Mouse (Mus musculus): ENCODE measurements around the gene Twsg1. TPM values are rescaled to one million over a fixed set of nuclear protein-coding genes. Genes with fewer than 3 reads are reported as not detected.
"Not testable (repeated sequence)": the region's sequence is repeated elsewhere in the genome, so short reads cannot be mapped to it uniquely, and the experiment has no call there.

Gene Twsg1
- polyA plus RNA-seq (2015; fragmentation: Nextera tagmentation; extraction: Ambion mirVana) = 58.5 and 60.7 TPM in 2 replicates

GRCm38 (mm10) chr17:65950622-65951404, at the start of gene Twsg1:
Twsg1 (minus strand) TSS chr17:65951226.
- Histone ChIP-seq H3K27me3 (no peaks in the 10 kb centered on the region), H3K4me2 (peak within 1 kb of the TSS; percentile 59), H3K36me3 (peaks cover 26% of the 10 kb centered on the region), H3K9ac (peak within 1 kb of the TSS; percentile 97), H3K9me3 (no peaks in the 10 kb centered on the region), H3K4me1 (replicated peaks) (peaks cover 19% of the 10 kb centered on the region), H3K4me3 (peak within 1 kb of the TSS; percentile 93), H3K27ac (peak within 1 kb of the TSS; percentile 90)
- under 1% methylated on average over 77 of the region's 87 CpGs for WGBS
- ATAC-seq (ENCODE audit: low FRiP score) = peak; percentile 96

- ATAC-seq (ENCODE audit: low FRiP score) = no peak
- no peak overlapping the region for H3K9ac ChIP-seq
- H3K36me3 ChIP-seq = peaks cover 34% of the 10 kb centered on the region
- H3K9me3 ChIP-seq = no peaks in the 10 kb centered on the region
- 87% methylated on average over 3 of the region's 3 CpGs for WGBS
- H3K27ac ChIP-seq = no peak overlapping the region
- H3K27me3 ChIP-seq = no peaks in the 10 kb centered on the region
- H3K4me3 ChIP-seq = no peak overlapping the region
- no peak overlapping the region for H3K4me2 ChIP-seq
- no peaks in the 10 kb centered on the region for H3K4me1 ChIP-seq (replicated peaks)
Measured at GRCm38 (mm10) chr17:65988151-65988820, 37.3 kb upstream of the Twsg1 start.

- H3K36me3 ChIP-seq = peaks cover 54% of the 10 kb centered on the region
- not testable (repeated sequence) for ATAC-seq (ENCODE audit: low FRiP score); H3K27me3 ChIP-seq
Measured at GRCm38 (mm10) chr17:65976720-65977119, 25.7 kb upstream of the Twsg1 start.

GRCm38 (mm10) chr17:65967751-65968150, 16.7 kb upstream of the Twsg1 start:
- H3K9ac ChIP-seq = no peak overlapping the region
- H3K4me3 ChIP-seq = no peak overlapping the region
- H3K9me3 ChIP-seq = no peaks in the 10 kb centered on the region
- no peak overlapping the region for H3K27ac ChIP-seq
- H3K36me3 ChIP-seq = peaks cover 22% of the 10 kb centered on the region
- ATAC-seq (ENCODE audit: low FRiP score) = no peak
- no peak overlapping the region for H3K4me2 ChIP-seq
- 66% methylated on average over 11 of the region's 11 CpGs for WGBS
- no peaks in the 10 kb centered on the region for H3K27me3 ChIP-seq
- H3K4me1 ChIP-seq (replicated peaks) = no peaks in the 10 kb centered on the region

More at GRCm38 (mm10) chr17:65976720-65977119, 25.7 kb upstream of the Twsg1 start:
- H3K9me3 ChIP-seq; H3K4me1 ChIP-seq (replicated peaks); H3K4me2 ChIP-seq; H3K4me3 ChIP-seq; H3K27ac ChIP-seq; H3K9ac ChIP-seq: not testable (repeated sequence)

- Histone ChIP-seq H3K27ac (no peak overlapping the region), H3K4me2 (no peak overlapping the region), H3K9me3 (no peaks in the 10 kb centered on the region), H3K36me3 (peaks cover 3% of the 10 kb centered on the region; the same call in 1 of the 2 replicates), H3K9ac (no peak overlapping the region), H3K4me3 (no peak overlapping the region), H3K27me3 (no peaks in the 10 kb centered on the region), H3K4me1 (replicated peaks) (no peaks in the 10 kb centered on the region)
- ATAC-seq (ENCODE audit: low FRiP score) = no peak
- WGBS = 95% methylated on average over 2 of the region's 2 CpGs
Measured at GRCm38 (mm10) chr17:65962263-65962662, 11.2 kb upstream of the Twsg1 start.

GRCm38 (mm10) chr17:65961606-65962136, 10.6 kb upstream of the Twsg1 start:
- Histone ChIP-seq H3K36me3 (no peaks in the 10 kb centered on the region), H3K27me3 (no peaks in the 10 kb centered on the region), H3K4me2 (no peak overlapping the region), H3K9me3 (no peaks in the 10 kb centered on the region), H3K4me3 (no peak overlapping the region), H3K27ac (no peak overlapping the region), H3K9ac (no peak overlapping the region), H3K4me1 (replicated peaks) (no peaks in the 10 kb centered on the region)
- 90% methylated on average over 2 of the region's 2 CpGs for WGBS
- peak; percentile 46; the same call in 1 of the 2 replicates for ATAC-seq (ENCODE audit: low FRiP score)

- H3K9ac ChIP-seq = no peak overlapping the region
Measured at GRCm38 (mm10) chr17:65959011-65959410, 8.0 kb upstream of the Twsg1 start.

GRCm38 (mm10) chr17:65958366-65958765, 7.3 kb upstream of the Twsg1 start:
- no peak overlapping the region for H3K4me2 ChIP-seq
- no peaks in the 10 kb centered on the region for H3K27me3 ChIP-seq
- no peak overlapping the region for H3K27ac ChIP-seq
- no peaks in the 10 kb centered on the region for H3K4me1 ChIP-seq (replicated peaks)
- H3K4me3 ChIP-seq = no peak overlapping the region
- ATAC-seq (ENCODE audit: low FRiP score) = no peak
- H3K9me3 ChIP-seq = no peaks in the 10 kb centered on the region
- no peak overlapping the region for H3K9ac ChIP-seq
- no peaks in the 10 kb centered on the region for H3K36me3 ChIP-seq
- 84% methylated on average over 1 of the region's 1 CpGs for WGBS

More at GRCm38 (mm10) chr17:65959011-65959410, 8.0 kb upstream of the Twsg1 start:
- no peak overlapping the region for H3K27ac ChIP-seq
- no peaks in the 10 kb centered on the region for H3K9me3 ChIP-seq
- no peaks in the 10 kb centered on the region for H3K27me3 ChIP-seq
- WGBS = 85% methylated on average over 3 of the region's 3 CpGs
- no peak for ATAC-seq (ENCODE audit: low FRiP score)
- H3K4me2 ChIP-seq = no peak overlapping the region
- H3K4me3 ChIP-seq = no peak overlapping the region
- H3K4me1 ChIP-seq (replicated peaks) = no peaks in the 10 kb centered on the region
- no peaks in the 10 kb centered on the region for H3K36me3 ChIP-seq

GRCm38 (mm10) chr17:65957782-65958325, 6.8 kb upstream of the Twsg1 start:
- WGBS = 91% methylated on average over 8 of the region's 8 CpGs
- no peak for ATAC-seq (ENCODE audit: low FRiP score)
- H3K27me3 ChIP-seq = no peaks in the 10 kb centered on the region

GRCm38 (mm10) chr17:65956993-65957781, 6.2 kb upstream of the Twsg1 start:
- 84% methylated on average over 14 of the region's 14 CpGs for WGBS
- Histone ChIP-seq H3K9me3 (no peaks in the 10 kb centered on the region), H3K27ac (no peak overlapping the region), H3K4me1 (replicated peaks) (no peaks in the 10 kb centered on the region), H3K4me2 (no peak overlapping the region), H3K4me3 (no peak overlapping the region), H3K9ac (no peak overlapping the region), H3K27me3 (no peaks in the 10 kb centered on the region), H3K36me3 (no peaks in the 10 kb centered on the region)
- no peak for ATAC-seq (ENCODE audit: low FRiP score)

More at GRCm38 (mm10) chr17:65957782-65958325, 6.8 kb upstream of the Twsg1 start:
- H3K4me2 ChIP-seq = no peak overlapping the region
- no peaks in the 10 kb centered on the region for H3K36me3 ChIP-seq
- H3K4me1 ChIP-seq (replicated peaks) = no peaks in the 10 kb centered on the region
- H3K9me3 ChIP-seq = no peaks in the 10 kb centered on the region
- H3K4me3 ChIP-seq = no peak overlapping the region
- H3K27ac ChIP-seq = no peak overlapping the region
- H3K9ac ChIP-seq = no peak overlapping the region

GRCm38 (mm10) chr17:65956140-65956539, 5.1 kb upstream of the Twsg1 start:
- no peaks in the 10 kb centered on the region for H3K36me3 ChIP-seq
- WGBS = 63% methylated on average over 3 of the region's 3 CpGs
- no peaks in the 10 kb centered on the region for H3K27me3 ChIP-seq
- no peak for ATAC-seq (ENCODE audit: low FRiP score)
- no peaks in the 10 kb centered on the region; the same call in 1 of the 2 replicates for H3K4me1 ChIP-seq (replicated peaks)
- H3K4me2 ChIP-seq = no peak overlapping the region
- H3K9ac ChIP-seq = no peak overlapping the region
- H3K9me3 ChIP-seq = no peaks in the 10 kb centered on the region
- H3K27ac ChIP-seq = no peak overlapping the region
- no peak overlapping the region for H3K4me3 ChIP-seq

GRCm38 (mm10) chr17:65953959-65954358, 2.9 kb upstream of the Twsg1 start:
- Histone ChIP-seq H3K4me1 (replicated peaks) (peaks cover 14% of the 10 kb centered on the region), H3K27ac (no peak overlapping the region), H3K4me2 (no peak overlapping the region), H3K9ac (no peak overlapping the region), H3K4me3 (no peak overlapping the region), H3K27me3 (no peaks in the 10 kb centered on the region), H3K36me3 (no peaks in the 10 kb centered on the region), H3K9me3 (no peaks in the 10 kb centered on the region)
- WGBS = 53% methylated on average over 4 of the region's 4 CpGs
- ATAC-seq (ENCODE audit: low FRiP score) = no peak

Measured in hindbrain, embryonic 13.5 days (tissue).